Mouse (Mus musculus): ENCODE data around the gene Gch1. TPM values are rescaled to one million over a fixed set of nuclear protein-coding genes. Genes with fewer than 3 reads are reported as not detected.

Gch1 gene
- total and polyA plus RNA-seq, 3 experiments: 4.4 to 6.6 TPM; not detected in 1

- TF ChIP-seq EP300 (IDR thresholded peaks at IDR 0.05; ENCODE audit: low read depth in 1 of 2, low read length in 2 of 2) (peak; percentile 64 to 83), ZNF384 (IDR thresholded peaks at IDR 0.05; ENCODE audit: low read depth, low read length) (0 out of 2 replicates have a peak, but pooled peaks have one; percentile 6), POLR2A (IDR thresholded peaks at IDR 0.05; ENCODE audit: control insufficient read depth in 1 of 2, insufficient read depth in 1 of 2, low read depth in 1 of 2, low read length in 2 of 2, poor library complexity in 1 of 2) (no peak), MYC (IDR thresholded peaks at IDR 0.05; ENCODE audit: low read depth, low read length) (no peak), MXI1 (IDR thresholded peaks at IDR 0.05; ENCODE audit: low read depth, low read length) (no peak), MYB (IDR thresholded peaks at IDR 0.05; ENCODE audit: low read depth, low read length) (no peak), USF2 (IDR thresholded peaks at IDR 0.05; ENCODE audit: borderline replicate concordance in 1 of 2, insufficient read depth in 1 of 2, low read depth in 1 of 2, low read length in 2 of 2) (no peak)
Observed at GRCm38 (mm10) chr14:47234032-47234431, 44.8 kb upstream of the Gch1 start (continued).

- Histone ChIP-seq H3K9ac (ENCODE audit: control insufficient read depth, low read depth, low read length, poor library complexity, severe bottlenecking) (no peak overlapping the region), H3K79me2 (ENCODE audit: control insufficient read depth, insufficient read depth, low read length, poor library complexity) (no peaks in the 10 kb centered on the region), H3K4me3 (ENCODE audit: control insufficient read depth in 1 of 2, insufficient read depth in 1 of 2, low read depth in 2 of 2, low read length in 2 of 2) (no peak overlapping the region), H3K9me3 (replicated peaks; ENCODE audit: insufficient read depth, low read length) (no peaks in the 10 kb centered on the region), H3K27ac (ENCODE audit: control insufficient read depth, low read depth, low read length) (no peak overlapping the region), H3K4me1 (ENCODE audit: control insufficient read depth in 1 of 2, insufficient read depth in 2 of 2, low read length in 2 of 2) (peaks cover 11 to 14% of the 10 kb centered on the region in 2 experiments), H3K36me3 (ENCODE audit: control insufficient read depth in 1 of 2, insufficient read depth in 2 of 2, low read length in 2 of 2) (peaks cover 0 to 13% of the 10 kb centered on the region in 2 experiments; a peak in 2 of 4 replicates), H3K27me3 (ENCODE audit: control insufficient read depth in 1 of 2, insufficient read depth in 2 of 2, low read length in 2 of 2) (no peaks in the 10 kb centered on the region)
- DNase-seq (ENCODE audit: low read depth, low spot score): peak; percentile 69
- TF ChIP-seq NELFE (IDR thresholded peaks at IDR 0.05; ENCODE audit: low read depth, low read length) (no peak), EP300 (IDR thresholded peaks at IDR 0.05; ENCODE audit: low read depth in 1 of 2, low read length in 2 of 2) (peak; percentile 39 to 54; a peak in 2 of 4 replicates), POLR2AphosphoS5 (IDR thresholded peaks at IDR 0.05; ENCODE audit: borderline replicate concordance, low read depth, low read length) (no peak), TCF12 (IDR thresholded peaks at IDR 0.05; ENCODE audit: low read depth, low read length) (peak; percentile 57; the same call in 1 of the 2 replicates), GATA1 (IDR thresholded peaks at IDR 0.05; ENCODE audit: low read depth, low read length) (peak; percentile 81), RCOR1 (IDR thresholded peaks at IDR 0.05; ENCODE audit: low read depth, low read length) (peak; percentile 50; the same call in 1 of the 2 replicates), JUND (IDR thresholded peaks at IDR 0.05; ENCODE audit: low read depth, low read length) (no peak), CHD2 (IDR thresholded peaks at IDR 0.05; ENCODE audit: low read length) (no peak), TAL1 (IDR thresholded peaks at IDR 0.05; ENCODE audit: low read length) (peak; percentile 48), ZMIZ1 (IDR thresholded peaks at IDR 0.05; ENCODE audit: low read depth, low read length) (no peak)
Observed at GRCm38 (mm10) chr14:47233602-47234001, 44.4 kb upstream of the Gch1 start.

- TF ChIP-seq NELFE (IDR thresholded peaks at IDR 0.05; ENCODE audit: low read depth, low read length) (no peak), MAX (IDR thresholded peaks at IDR 0.05; ENCODE audit: low read length) (no peak), ZC3H11A (IDR thresholded peaks at IDR 0.05; ENCODE audit: low read depth, low read length) (no peak), GATA1 (IDR thresholded peaks at IDR 0.05; ENCODE audit: low read depth, low read length) (no peak), MXI1 (IDR thresholded peaks at IDR 0.05; ENCODE audit: low read depth, low read length) (no peak), SMC3 (IDR thresholded peaks at IDR 0.05; ENCODE audit: low read depth, low read length) (no peak), MAZ (IDR thresholded peaks at IDR 0.05; ENCODE audit: low read depth, low read length) (no peak), E2F4 (IDR thresholded peaks at IDR 0.05; ENCODE audit: borderline replicate concordance, low read depth, low read length) (no peak), ELF1 (IDR thresholded peaks at IDR 0.05; ENCODE audit: low read depth, low read length) (no peak), POLR2AphosphoS5 (IDR thresholded peaks at IDR 0.05; ENCODE audit: borderline replicate concordance, low read depth, low read length) (no peak), UBTF (IDR thresholded peaks at IDR 0.05; ENCODE audit: borderline replicate concordance, insufficient read depth, low read depth, low read length) (no peak), KAT2A (conservative IDR thresholded peaks at IDR 0.05; ENCODE audit: low read depth, low read length) (no peak), JUND (IDR thresholded peaks at IDR 0.05; ENCODE audit: low read depth, low read length) (no peak), CTCF (IDR thresholded peaks at IDR 0.05 in 2 of 3, conservative IDR thresholded peaks at IDR 0.05 in 1 of 3; ENCODE audit: control insufficient read depth in 1 of 3, insufficient read depth in 1 of 3, low read depth in 2 of 3, low read length in 3 of 3, poor library complexity in 1 of 3, severe bottlenecking in 1 of 3) (no peak), ZNF384 (IDR thresholded peaks at IDR 0.05; ENCODE audit: low read depth, low read length) (no peak), USF1 (IDR thresholded peaks at IDR 0.05; ENCODE audit: low read depth, low read length) (no peak), MYC (IDR thresholded peaks at IDR 0.05; ENCODE audit: low read depth, low read length) (no peak)
- Histone ChIP-seq H3K4me1 (ENCODE audit: control insufficient read depth in 1 of 2, insufficient read depth in 2 of 2, low read length in 2 of 2) (peaks cover 8 to 11% of the 10 kb centered on the region in 2 experiments; a peak in 3 of 4 replicates), H3K9ac (ENCODE audit: control insufficient read depth, low read depth, low read length, poor library complexity, severe bottlenecking) (no peak overlapping the region), H3K4me3 (ENCODE audit: control insufficient read depth in 1 of 2, insufficient read depth in 1 of 2, low read depth in 2 of 2, low read length in 2 of 2) (no peak overlapping the region), H3K9me3 (replicated peaks; ENCODE audit: insufficient read depth, low read length) (no peaks in the 10 kb centered on the region), H3K27ac (ENCODE audit: control insufficient read depth, low read depth, low read length) (no peak overlapping the region), H3K36me3 (ENCODE audit: control insufficient read depth in 1 of 2, insufficient read depth in 2 of 2, low read length in 2 of 2) (peaks cover 0 to 11% of the 10 kb centered on the region in 2 experiments; a peak in 2 of 4 replicates), H3K27me3 (ENCODE audit: control insufficient read depth in 1 of 2, insufficient read depth in 2 of 2, low read length in 2 of 2) (no peaks in the 10 kb centered on the region), H3K79me2 (ENCODE audit: control insufficient read depth, insufficient read depth, low read length, poor library complexity) (no peaks in the 10 kb centered on the region)
- DNase-seq (ENCODE audit: low read depth, low spot score): no peak
Observed at GRCm38 (mm10) chr14:47229796-47230376, 40.7 kb upstream of the Gch1 start.

Data from MEL (cell line).